Mouse (Mus musculus) forebrain, embryonic 15.5 days (tissue): ENCODE results near the gene Dmrt3. TPM values are rescaled to one million over a fixed set of nuclear protein-coding genes. Genes with fewer than 3 reads are reported as not detected.

Experiments used
- ATAC-seq: fragments of 200-750 bp; cut with Nextera tagmentation; replicated peaks from 2 replicates; pipeline ENCODE4 v1.8.0; 2017; ENCODE audit warnings: mild to moderate bottlenecking, moderate TSS enrichment, moderate library complexity
- H3K27ac ChIP-seq: fragments of 300-500 bp; sonication (generic); replicated peaks from 2 replicates; pipeline ENCODE4 v1.5.1; 2015; ENCODE audit warnings: mild to moderate bottlenecking, inconsistent platforms
- H3K27me3 ChIP-seq: fragments of 300-500 bp; sonication (generic); 2 replicates; pipeline ENCODE4 v1.6.1; 2015; ENCODE audit warnings: inconsistent platforms
- H3K36me3 ChIP-seq: fragments of 300-500 bp; sonication (generic); 2 replicates; pipeline ENCODE4 v1.6.1; 2015; ENCODE audit warnings: mild to moderate bottlenecking, inconsistent platforms
- H3K4me1 ChIP-seq: fragments of 300-500 bp; sonication (generic); 2 replicates; pipeline ENCODE4 v1.6.1; 2015; ENCODE audit warnings: inconsistent platforms
- H3K4me2 ChIP-seq: fragments of 300-500 bp; sonication (generic); replicated peaks from 2 replicates; pipeline ENCODE4 v1.6.1; 2015; ENCODE audit warnings: mild to moderate bottlenecking, inconsistent platforms
- H3K4me3 ChIP-seq: fragments of 300-500 bp; sonication (generic); 2 replicates; pipeline ENCODE4 v1.5.1; 2015; ENCODE audit warnings: mild to moderate bottlenecking, inconsistent platforms
- H3K9ac ChIP-seq: fragments of 300-500 bp; sonication (generic); replicated peaks from 2 replicates; pipeline ENCODE4 v1.6.1; 2015; ENCODE audit warnings: mild to moderate bottlenecking, inconsistent platforms
- H3K9me3 ChIP-seq: fragments of 300-500 bp; sonication (generic); 2 replicates; pipeline ENCODE4 v1.6.1; 2016; ENCODE audit warnings: inconsistent platforms
- WGBS: fragments of 180-500 bp; shearing (Covaris S2); methylation state at CpG from one replicate; pipeline ENCODE4 v1.1.7; 2015; ENCODE audit warnings: mixed read lengths; 5-methylcytosine and 5-hydroxymethylcytosine counted together
- polyA plus RNA-seq: library from polyadenylated mRNA; unstranded; fragments of >200 nt; fragmentation: Nextera tagmentation; extraction: Ambion mirVana; gene quantifications from 2 replicates; pipeline ENCODE4 v1.2.1, GENCODE M21; 2015

Gene Dmrt3
- 3.1 and 5.5 TPM in 2 replicates for polyA plus RNA-seq

GRCm38 (mm10) chr19:25610015-25610410 is at the start of gene Dmrt3:
Dmrt3 (plus strand) TSS chr19:25610301.
- H3K4me2 ChIP-seq = peak within 1 kb of the TSS; percentile 72
- peak; percentile 49 for ATAC-seq
- peaks cover 61% of the 10 kb centered on the region for H3K27me3 ChIP-seq
- WGBS = 2% methylated on average over 27 of the region's 29 CpGs
- peak within 1 kb of the TSS; percentile 52 for H3K4me3 ChIP-seq
- H3K36me3 ChIP-seq = no peaks in the 10 kb centered on the region
- H3K27ac ChIP-seq = peak within 1 kb of the TSS; percentile 68
- H3K4me1 ChIP-seq = peaks cover 47% of the 10 kb centered on the region
- no peaks in the 10 kb centered on the region for H3K9me3 ChIP-seq
- H3K9ac ChIP-seq = peak within 1 kb of the TSS; percentile 56

GRCm38 (mm10) chr19:25564430-25564829 is 45.7 kb upstream of the Dmrt3 start:
- Histone ChIP-seq H3K4me1 (no peaks in the 10 kb centered on the region), H3K27me3 (no peaks in the 10 kb centered on the region), H3K4me3 (no peak overlapping the region), H3K4me2 (no peak overlapping the region), H3K9me3 (no peaks in the 10 kb centered on the region), H3K36me3 (no peaks in the 10 kb centered on the region), H3K9ac (no peak overlapping the region), H3K27ac (no peak overlapping the region)
- WGBS = 88% methylated on average over 12 of the region's 12 CpGs
- no peak for ATAC-seq

DNA sequence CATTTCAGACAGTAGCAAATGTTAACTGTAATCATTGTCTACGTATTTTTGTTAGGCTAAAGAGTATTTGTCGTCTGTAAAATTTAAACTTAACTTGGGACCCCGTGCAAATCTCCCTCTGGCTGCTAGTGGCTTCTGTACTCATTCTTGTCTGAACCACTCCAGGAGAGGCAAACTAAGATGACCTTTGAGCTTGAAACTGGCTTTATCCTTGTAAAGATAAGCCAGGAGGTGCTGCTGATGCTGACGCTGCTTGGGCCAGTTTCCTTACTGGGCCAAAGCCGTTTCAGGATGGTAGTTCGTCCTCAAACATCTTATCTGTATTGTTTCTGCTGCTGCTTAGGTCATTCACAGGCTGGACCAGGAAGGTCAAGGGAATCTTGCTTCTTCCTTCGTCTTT is 40.3 kb upstream of the Dmrt3 start:
- Histone ChIP-seq H3K36me3 (no peaks in the 10 kb centered on the region), H3K4me3 (no peak overlapping the region), H3K9ac (no peak overlapping the region), H3K9me3 (no peaks in the 10 kb centered on the region), H3K4me2 (no peak overlapping the region), H3K27ac (no peak overlapping the region), H3K4me1 (peaks cover 6% of the 10 kb centered on the region), H3K27me3 (no peaks in the 10 kb centered on the region)
- ATAC-seq = no peak
- 88% methylated on average over 7 of the region's 7 CpGs for WGBS

- H3K4me2 ChIP-seq = no peak overlapping the region
- no peak for ATAC-seq
- H3K36me3 ChIP-seq = no peaks in the 10 kb centered on the region
- H3K27ac ChIP-seq = no peak overlapping the region
- no peaks in the 10 kb centered on the region for H3K9me3 ChIP-seq
- no peak overlapping the region for H3K9ac ChIP-seq
- no peak overlapping the region for H3K4me3 ChIP-seq
- WGBS = 34% methylated on average over 10 of the region's 10 CpGs
- H3K27me3 ChIP-seq = peaks cover 7% of the 10 kb centered on the region; the same call in 1 of the 2 replicates
- H3K4me1 ChIP-seq = peaks cover 13% of the 10 kb centered on the region
Observed at GRCm38 (mm10) chr19:25574431-25574830, 35.7 kb upstream of the Dmrt3 start.

- Histone ChIP-seq H3K9ac (no peak overlapping the region), H3K4me3 (no peak overlapping the region), H3K27ac (no peak overlapping the region), H3K4me2 (no peak overlapping the region), H3K4me1 (peaks cover 13% of the 10 kb centered on the region), H3K36me3 (no peaks in the 10 kb centered on the region), H3K9me3 (no peaks in the 10 kb centered on the region), H3K27me3 (peaks cover 7% of the 10 kb centered on the region; the same call in 1 of the 2 replicates)
- ATAC-seq = no peak
- WGBS = 20% methylated on average over 17 of the region's 17 CpGs
Observed at GRCm38 (mm10) chr19:25574981-25575814, 34.9 kb upstream of the Dmrt3 start.

GRCm38 (mm10) chr19:25578358-25578757 is 31.7 kb upstream of the Dmrt3 start:
- no peak for ATAC-seq

GRCm38 (mm10) chr19:25579440-25579839 is 30.7 kb upstream of the Dmrt3 start:
- peaks cover 7% of the 10 kb centered on the region; the same call in 1 of the 2 replicates for H3K27me3 ChIP-seq
- peaks cover 10% of the 10 kb centered on the region for H3K4me1 ChIP-seq
- no peak overlapping the region for H3K4me3 ChIP-seq
- H3K9me3 ChIP-seq = no peaks in the 10 kb centered on the region
- H3K36me3 ChIP-seq = no peaks in the 10 kb centered on the region
- ATAC-seq = no peak
- WGBS = 99% methylated on average over 2 of the region's 2 CpGs
- H3K27ac ChIP-seq = no peak overlapping the region
- H3K4me2 ChIP-seq = no peak overlapping the region
- no peak overlapping the region for H3K9ac ChIP-seq

More at GRCm38 (mm10) chr19:25578358-25578757, 31.7 kb upstream of the Dmrt3 start:
- no peak overlapping the region for H3K4me2 ChIP-seq
- no peak overlapping the region for H3K9ac ChIP-seq
- peaks cover 13% of the 10 kb centered on the region for H3K4me1 ChIP-seq
- H3K27ac ChIP-seq = no peak overlapping the region
- 98% methylated on average over 2 of the region's 2 CpGs for WGBS
- no peaks in the 10 kb centered on the region for H3K9me3 ChIP-seq
- peaks cover 7% of the 10 kb centered on the region; the same call in 1 of the 2 replicates for H3K27me3 ChIP-seq
- H3K36me3 ChIP-seq = no peaks in the 10 kb centered on the region
- no peak overlapping the region for H3K4me3 ChIP-seq

GRCm38 (mm10) chr19:25597717-25598232 is 12.3 kb upstream of the Dmrt3 start:
- Histone ChIP-seq H3K9me3 (no peaks in the 10 kb centered on the region), H3K4me3 (no peak overlapping the region), H3K9ac (no peak overlapping the region), H3K4me2 (no peak overlapping the region), H3K36me3 (no peaks in the 10 kb centered on the region), H3K27ac (no peak overlapping the region), H3K27me3 (peaks cover 41% of the 10 kb centered on the region), H3K4me1 (0 out of 2 replicates have a peak, but pooled peaks cover 6% of the 10 kb centered on the region)
- 45% methylated on average over 3 of the region's 3 CpGs for WGBS
- peak; percentile 43; the same call in 1 of the 2 replicates for ATAC-seq

DNA sequence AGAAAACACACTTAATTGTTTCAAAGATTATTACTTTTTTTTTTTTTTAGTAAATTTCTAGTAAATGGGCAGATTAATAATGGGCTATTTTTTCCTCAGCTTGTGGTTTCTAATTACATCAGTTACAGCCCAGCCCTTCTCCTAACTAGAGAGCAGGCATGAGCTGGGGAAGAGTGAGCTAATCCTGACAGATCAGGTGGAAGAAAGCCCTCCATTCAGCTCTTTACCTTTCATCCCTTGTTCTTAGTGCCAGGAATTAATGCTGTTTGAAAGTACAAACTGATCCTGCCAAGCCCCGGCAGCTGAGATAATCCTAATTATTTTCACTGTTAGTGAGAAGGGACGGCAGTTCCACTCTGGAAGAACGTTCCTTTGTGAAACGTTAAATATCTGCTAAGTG is 11.5 kb upstream of the Dmrt3 start:
- ATAC-seq = peak; percentile 73

DNA sequence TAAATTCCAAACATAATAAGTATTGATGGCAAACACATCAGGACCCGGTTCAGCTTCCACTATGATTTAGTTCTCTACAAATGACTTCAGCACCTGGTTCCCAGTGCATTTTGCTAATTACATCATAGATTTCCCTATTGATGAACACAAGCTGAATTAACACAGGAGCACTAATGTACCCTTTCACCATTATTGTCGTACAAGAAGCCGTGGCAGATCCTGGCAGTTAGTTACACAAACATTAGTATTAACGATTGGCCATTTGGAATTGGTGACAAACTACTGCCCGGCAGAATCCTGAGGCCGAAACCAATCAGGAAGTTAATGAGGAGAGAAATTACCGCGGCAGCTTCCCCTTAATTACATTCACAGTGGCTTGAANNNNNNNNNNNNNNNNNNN is 8.1 kb upstream of the Dmrt3 start:
- no peak overlapping the region for H3K9ac ChIP-seq
- no peaks in the 10 kb centered on the region for H3K9me3 ChIP-seq
- WGBS = 3% methylated on average over 8 of the region's 8 CpGs
- peaks cover 27% of the 10 kb centered on the region for H3K4me1 ChIP-seq
- H3K4me2 ChIP-seq = no peak overlapping the region
- H3K27me3 ChIP-seq = peaks cover 74% of the 10 kb centered on the region
- no peak overlapping the region for H3K27ac ChIP-seq
- no peak for ATAC-seq
- H3K36me3 ChIP-seq = no peaks in the 10 kb centered on the region
- no peak overlapping the region for H3K4me3 ChIP-seq

More for the DNA sequence above, 11.5 kb upstream of the Dmrt3 start:
- peaks cover 48% of the 10 kb centered on the region for H3K27me3 ChIP-seq
- H3K4me3 ChIP-seq = no peak overlapping the region
- no peak overlapping the region for H3K4me2 ChIP-seq
- H3K4me1 ChIP-seq = peaks cover 12% of the 10 kb centered on the region; the same call in 1 of the 2 replicates
- no peak overlapping the region for H3K9ac ChIP-seq
- H3K27ac ChIP-seq = no peak overlapping the region
- H3K9me3 ChIP-seq = no peaks in the 10 kb centered on the region
- under 1% methylated on average over 4 of the region's 4 CpGs for WGBS
- H3K36me3 ChIP-seq = no peaks in the 10 kb centered on the region

DNA sequence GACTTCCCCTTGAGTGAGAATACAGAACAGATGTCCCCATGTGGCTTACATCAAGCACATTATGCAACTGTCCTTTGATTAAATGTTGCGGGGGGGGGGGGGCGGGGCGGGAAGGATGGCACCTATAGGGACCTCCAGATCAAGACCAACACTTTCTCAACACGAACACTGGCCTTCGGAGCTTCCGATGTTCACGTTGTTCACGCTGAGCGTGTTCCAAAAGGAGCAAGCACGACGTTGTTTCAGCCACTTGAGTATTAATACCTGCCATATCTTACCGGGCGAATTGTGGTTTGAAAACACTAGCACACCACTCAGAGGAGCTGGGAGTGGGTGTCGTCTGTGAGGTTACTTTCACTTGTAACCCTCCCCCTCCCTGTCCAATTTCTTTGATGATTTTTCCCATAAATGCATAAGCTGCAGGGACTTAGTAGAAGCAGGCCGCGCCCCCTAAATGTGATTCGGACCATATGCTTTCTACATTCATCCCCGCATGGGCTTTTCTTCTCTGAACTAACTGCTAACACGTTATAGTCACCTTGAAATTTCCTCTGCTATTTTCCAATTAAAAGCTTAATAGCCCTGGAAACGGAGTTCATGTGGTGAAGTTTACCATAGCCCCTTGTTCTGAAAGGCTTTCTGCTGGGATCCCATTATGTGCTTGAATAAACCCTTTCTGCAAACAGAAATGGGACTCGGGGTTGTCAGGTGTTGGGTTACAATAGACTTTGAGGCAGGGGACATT is 2.5 kb upstream of the Dmrt3 start:
- peaks cover 62% of the 10 kb centered on the region for H3K27me3 ChIP-seq
- under 1% methylated on average over 21 of the region's 21 CpGs for WGBS
- peaks cover 54% of the 10 kb centered on the region for H3K4me1 ChIP-seq
- H3K36me3 ChIP-seq = no peaks in the 10 kb centered on the region
- no peaks in the 10 kb centered on the region for H3K9me3 ChIP-seq
- no peak for ATAC-seq
- H3K9ac ChIP-seq = no peak overlapping the region
- H3K27ac ChIP-seq = no peak overlapping the region
- 0 out of 2 replicates have a peak overlapping the region, but pooled peaks have one; percentile 7 for H3K4me2 ChIP-seq
- H3K4me3 ChIP-seq = no peak overlapping the region

DNA sequence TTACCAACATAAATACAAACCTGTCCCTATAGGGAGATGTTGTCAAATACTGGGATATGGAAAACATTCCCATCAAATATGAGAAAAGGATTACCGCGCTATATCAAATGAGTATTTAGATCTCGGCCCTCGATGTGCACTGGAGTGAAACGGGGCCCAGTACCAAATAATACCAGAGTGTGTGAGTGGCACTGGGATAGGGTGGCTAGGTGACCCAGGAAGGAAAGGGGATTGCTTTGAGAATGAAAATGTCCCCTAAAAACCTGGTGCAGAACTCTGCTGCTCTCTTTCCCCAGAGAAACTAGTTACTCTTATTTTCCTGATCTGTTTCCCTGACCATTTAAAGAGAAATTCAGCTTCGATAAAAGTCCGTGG is 1.9 kb upstream of the Dmrt3 start:
- peaks cover 50% of the 10 kb centered on the region for H3K4me1 ChIP-seq
- no peak for ATAC-seq
- no peaks in the 10 kb centered on the region for H3K36me3 ChIP-seq
- peak overlapping the region; percentile 2; the same call in 1 of the 2 replicates for H3K4me3 ChIP-seq
- H3K27me3 ChIP-seq = peaks cover 64% of the 10 kb centered on the region
- no peaks in the 10 kb centered on the region for H3K9me3 ChIP-seq
- no peak overlapping the region for H3K9ac ChIP-seq
- 1% methylated on average over 7 of the region's 7 CpGs for WGBS
- H3K4me2 ChIP-seq = no peak overlapping the region
- 0 out of 2 replicates have a peak overlapping the region, but pooled peaks have one; percentile 16 for H3K27ac ChIP-seq
